Mouse (Mus musculus) neural tube, embryonic 13.5 days (tissue): ENCODE measurements around the gene Pnrc1. TPM values are rescaled to one million over a fixed set of nuclear protein-coding genes. Genes with fewer than 3 reads are reported as not detected.

ENCODE experiments used
- ATAC-seq: fragments of 200-750 bp; cut with Nextera tagmentation; 2 replicates; pipeline ENCODE4 v1.8.0; 2017; ENCODE audit warnings: low read depth, mild to moderate bottlenecking, moderate TSS enrichment, moderate library complexity
- H3K27ac ChIP-seq: fragments of 300-500 bp; sonication (generic); replicated peaks from 2 replicates; pipeline ENCODE4 v1.5.1; 2015; ENCODE audit warnings: moderate library complexity, mild to moderate bottlenecking, inconsistent platforms
- H3K27me3 ChIP-seq: fragments of 300-500 bp; sonication (generic); 2 replicates; pipeline ENCODE4 v1.6.1; 2015; ENCODE audit warnings: mild to moderate bottlenecking, inconsistent platforms
- H3K36me3 ChIP-seq: fragments of 300-500 bp; sonication (generic); 2 replicates; pipeline ENCODE4 v1.6.1; 2015; ENCODE audit warnings: mild to moderate bottlenecking, inconsistent platforms
- H3K4me1 ChIP-seq: fragments of 300-500 bp; sonication (generic); replicated peaks from 2 replicates; pipeline ENCODE4 v1.6.1; 2015; ENCODE audit warnings: inconsistent platforms
- H3K4me2 ChIP-seq: fragments of 300-500 bp; sonication (generic); 2 replicates; pipeline ENCODE4 v1.6.1; 2015; ENCODE audit warnings: inconsistent platforms, mild to moderate bottlenecking, moderate library complexity
- H3K4me3 ChIP-seq: fragments of 300-500 bp; sonication (generic); 2 replicates; pipeline ENCODE4 v1.5.1; 2015; ENCODE audit warnings: mild to moderate bottlenecking, inconsistent platforms
- H3K9ac ChIP-seq: fragments of 300-500 bp; sonication (generic); 2 replicates; pipeline ENCODE4 v1.6.1; 2015; ENCODE audit warnings: moderate library complexity, mild to moderate bottlenecking, inconsistent platforms
- H3K9me3 ChIP-seq: fragments of 300-500 bp; sonication (generic); 2 replicates; pipeline ENCODE4 v1.6.1; 2016; ENCODE audit warnings: inconsistent platforms
- WGBS: fragments of 180-500 bp; shearing (Covaris S2); methylation state at CpG from one replicate; pipeline ENCODE4 v1.1.7; 2015; 5-methylcytosine and 5-hydroxymethylcytosine counted together
- polyA plus RNA-seq: library from polyadenylated mRNA; unstranded; fragments of >200 nt; fragmentation: Nextera tagmentation; extraction: Ambion mirVana; gene quantifications from 2 replicates; pipeline ENCODE4 v1.2.1, GENCODE M21; 2015

Pnrc1 gene
- polyA plus RNA-seq, 1 experiment from 2014 or later: 71.4 TPM

DNA sequence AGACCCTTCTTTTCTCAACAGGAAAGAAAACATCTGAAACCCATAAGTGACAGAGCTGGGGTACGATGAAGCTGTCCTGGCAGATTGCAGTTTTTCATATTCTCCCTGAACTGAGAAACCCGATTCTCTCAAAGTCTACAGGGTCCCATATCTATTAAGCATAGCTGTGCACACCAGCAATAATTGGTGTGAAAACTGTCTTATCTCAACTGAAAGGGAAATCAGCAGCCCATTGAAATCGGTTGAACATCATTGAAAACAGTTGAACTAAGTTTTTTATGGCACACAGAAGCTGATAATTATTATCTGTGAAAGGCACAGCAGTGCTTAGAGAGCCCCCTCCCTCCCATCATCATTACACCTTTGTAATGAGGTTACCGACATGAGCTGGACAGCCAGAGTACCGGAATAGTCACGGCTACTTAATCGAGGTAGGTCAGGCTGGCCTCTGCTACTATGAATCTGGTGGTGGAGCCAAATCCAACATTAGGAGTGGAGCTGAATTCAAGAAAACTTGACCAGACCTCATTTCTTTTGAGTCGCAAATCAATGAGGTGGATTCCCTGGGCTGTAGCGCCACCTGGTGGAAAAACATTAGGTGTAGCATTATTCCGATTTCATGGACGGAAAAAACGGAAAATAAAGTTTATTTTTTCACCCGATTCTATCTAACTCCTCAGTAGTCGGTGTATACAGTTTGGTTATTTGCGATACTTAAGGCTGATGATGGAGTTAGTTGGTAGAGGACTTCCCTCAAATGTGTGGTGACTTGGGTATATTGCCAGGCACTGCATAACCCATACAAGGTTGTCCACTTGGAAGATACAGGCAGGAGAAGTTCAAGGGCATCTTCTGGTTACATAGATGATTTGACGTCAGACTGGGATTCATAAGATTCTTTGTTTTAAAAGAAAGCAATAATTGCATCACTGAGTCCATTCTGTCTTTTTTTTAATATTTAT, 2.7 kb upstream of the Pnrc1 start:
- no peak overlapping the region for H3K4me2 ChIP-seq
- H3K36me3 ChIP-seq: no peaks in the 10 kb centered on the region
- no peaks in the 10 kb centered on the region for H3K4me1 ChIP-seq
- no peaks in the 10 kb centered on the region for H3K27me3 ChIP-seq
- H3K4me3 ChIP-seq: no peak overlapping the region
- peak; percentile 36; the same call in 1 of the 2 replicates for ATAC-seq
- no peak overlapping the region for H3K9ac ChIP-seq
- H3K27ac ChIP-seq: no peak overlapping the region
- H3K9me3 ChIP-seq: no peaks in the 10 kb centered on the region
- 26% methylated on average over 16 of the region's 16 CpGs for WGBS

DNA sequence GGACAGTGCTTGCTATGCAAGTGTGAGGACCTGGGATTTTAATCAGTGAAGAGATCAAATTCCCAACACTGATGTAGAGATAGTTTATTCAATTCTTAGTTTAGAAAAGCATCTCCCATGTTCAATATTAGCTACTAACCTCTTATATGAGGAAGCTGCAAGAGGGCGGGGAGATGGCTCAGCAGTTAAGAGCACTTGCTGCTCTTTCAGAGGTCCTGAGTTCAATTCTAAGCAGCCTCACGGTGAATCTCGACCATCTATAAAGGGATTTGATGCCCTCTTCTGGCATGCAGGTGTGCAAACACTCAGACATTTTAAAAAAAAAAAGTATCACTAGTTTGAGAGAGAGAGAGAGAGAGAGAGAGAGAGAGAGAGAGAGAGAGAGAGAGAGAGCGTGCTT, 915 bp upstream of the Pnrc1 start:
- H3K9me3 ChIP-seq: no peaks in the 10 kb centered on the region

DNA sequence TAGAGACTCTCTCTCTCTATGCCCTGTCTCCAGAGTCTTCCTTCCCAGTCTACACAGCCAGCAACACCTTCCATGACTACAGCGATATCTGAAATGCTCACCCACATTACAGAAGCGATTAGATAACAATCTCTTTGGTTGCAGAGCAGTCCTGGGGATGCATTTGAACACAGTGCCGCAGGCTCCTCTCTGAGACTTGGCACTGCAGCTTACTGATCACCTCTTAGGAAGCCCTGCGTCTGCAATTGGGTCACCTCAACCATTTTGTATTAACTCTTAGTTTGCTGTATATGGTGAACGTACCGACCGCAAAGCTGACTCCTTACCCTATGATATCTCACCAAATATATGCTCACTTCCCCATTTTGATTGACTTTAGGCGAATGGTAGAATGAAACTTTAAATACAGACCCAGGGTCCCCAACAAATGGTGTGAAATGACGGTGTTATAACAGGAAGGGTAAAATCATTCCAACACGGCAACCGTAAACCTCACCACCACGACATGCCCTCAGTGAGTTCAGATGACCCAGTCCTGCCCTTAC, 785 bp downstream of the Pnrc1 start:
- 92% methylated on average over 12 of the region's 12 CpGs for WGBS
- no peak overlapping the region for H3K4me2 ChIP-seq
- no peak for ATAC-seq
- no peaks in the 10 kb centered on the region for H3K4me1 ChIP-seq
- no peaks in the 10 kb centered on the region for H3K36me3 ChIP-seq
- H3K27me3 ChIP-seq: no peaks in the 10 kb centered on the region
- no peaks in the 10 kb centered on the region for H3K9me3 ChIP-seq
- no peak overlapping the region for H3K4me3 ChIP-seq
- H3K9ac ChIP-seq: no peak overlapping the region
- H3K27ac ChIP-seq: no peak overlapping the region

More for the DNA sequence above, 915 bp upstream of the Pnrc1 start:
- no peaks in the 10 kb centered on the region for H3K4me1 ChIP-seq
- no peak overlapping the region for H3K27ac ChIP-seq
- no peak overlapping the region for H3K4me3 ChIP-seq
- H3K4me2 ChIP-seq: no peak overlapping the region
- H3K27me3 ChIP-seq: no peaks in the 10 kb centered on the region
- H3K9ac ChIP-seq: no peak overlapping the region
- WGBS: 55% methylated on average over 4 of the region's 4 CpGs
- no peaks in the 10 kb centered on the region for H3K36me3 ChIP-seq
- ATAC-seq: no peak

DNA sequence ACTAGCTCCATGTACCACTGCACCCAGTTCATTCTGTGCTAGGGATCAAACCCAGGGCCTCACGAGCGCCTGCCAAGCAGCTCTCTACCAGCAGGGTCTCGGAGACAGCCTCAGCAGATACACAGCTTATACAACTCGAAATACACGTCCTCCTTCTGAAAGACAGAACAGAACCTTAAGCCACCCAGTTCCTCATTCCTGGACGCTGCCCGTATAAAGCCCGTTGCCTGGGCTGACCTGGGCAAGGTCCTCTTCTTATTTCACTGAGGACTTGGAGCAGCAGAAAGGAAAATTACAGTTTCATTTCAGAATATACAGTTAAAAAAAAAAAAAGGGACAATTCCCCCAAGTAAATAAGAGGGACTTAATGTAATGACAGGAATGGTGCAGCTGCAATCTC, 4.5 kb downstream of the Pnrc1 start:
- Histone ChIP-seq H3K9ac (no peak overlapping the region), H3K36me3 (no peaks in the 10 kb centered on the region), H3K9me3 (no peaks in the 10 kb centered on the region), H3K27ac (no peak overlapping the region), H3K27me3 (no peaks in the 10 kb centered on the region), H3K4me1 (no peaks in the 10 kb centered on the region), H3K4me2 (no peak overlapping the region), H3K4me3 (no peak overlapping the region)
- no peak for ATAC-seq
- 87% methylated on average over 8 of the region's 8 CpGs for WGBS

DNA sequence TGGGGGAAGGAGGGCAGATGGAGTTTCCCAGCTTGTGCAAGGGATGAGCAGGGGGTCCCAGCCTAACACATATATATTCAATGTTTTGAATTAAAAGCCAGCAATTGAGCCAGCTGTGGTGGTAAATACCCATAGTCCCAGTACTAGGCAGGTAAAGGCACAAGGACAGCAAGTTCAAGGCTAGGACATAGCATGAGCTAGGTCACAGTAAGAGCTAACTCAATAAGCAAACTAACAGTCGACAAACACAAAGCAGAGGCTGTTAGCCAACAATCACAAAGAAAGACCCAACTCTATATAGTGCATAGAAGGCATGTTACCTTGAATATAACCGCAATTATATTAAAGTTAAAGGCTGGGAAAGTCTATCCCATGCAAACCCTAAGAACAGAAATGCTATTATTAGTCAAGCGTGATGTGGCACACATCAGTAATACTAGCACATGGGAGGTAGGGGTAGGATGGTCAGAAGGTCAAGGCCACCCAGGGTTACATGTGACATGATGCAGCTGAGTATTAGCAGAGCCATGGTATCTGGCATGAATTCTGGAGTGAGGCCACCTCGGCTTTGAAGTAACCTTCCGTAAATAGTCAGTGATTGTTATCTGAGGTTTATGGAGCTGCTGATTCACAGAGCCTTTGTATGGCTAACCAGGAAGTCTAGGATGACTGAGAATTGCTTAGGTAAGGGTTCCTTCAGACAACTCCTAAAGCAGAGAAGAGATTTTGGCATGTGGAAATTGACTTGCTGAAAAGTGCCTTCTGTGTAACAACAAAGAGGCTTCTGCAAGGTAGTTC, 5.7 kb downstream of the Pnrc1 start:
- no peak overlapping the region for H3K4me2 ChIP-seq
- no peak overlapping the region for H3K4me3 ChIP-seq
- H3K9ac ChIP-seq: no peak overlapping the region
- no peaks in the 10 kb centered on the region for H3K4me1 ChIP-seq
- H3K36me3 ChIP-seq: no peaks in the 10 kb centered on the region
- H3K9me3 ChIP-seq: no peaks in the 10 kb centered on the region
- ATAC-seq: no peak
- no peaks in the 10 kb centered on the region for H3K27me3 ChIP-seq
- no peak overlapping the region for H3K27ac ChIP-seq
- WGBS: 78% methylated on average over 5 of the region's 5 CpGs

DNA sequence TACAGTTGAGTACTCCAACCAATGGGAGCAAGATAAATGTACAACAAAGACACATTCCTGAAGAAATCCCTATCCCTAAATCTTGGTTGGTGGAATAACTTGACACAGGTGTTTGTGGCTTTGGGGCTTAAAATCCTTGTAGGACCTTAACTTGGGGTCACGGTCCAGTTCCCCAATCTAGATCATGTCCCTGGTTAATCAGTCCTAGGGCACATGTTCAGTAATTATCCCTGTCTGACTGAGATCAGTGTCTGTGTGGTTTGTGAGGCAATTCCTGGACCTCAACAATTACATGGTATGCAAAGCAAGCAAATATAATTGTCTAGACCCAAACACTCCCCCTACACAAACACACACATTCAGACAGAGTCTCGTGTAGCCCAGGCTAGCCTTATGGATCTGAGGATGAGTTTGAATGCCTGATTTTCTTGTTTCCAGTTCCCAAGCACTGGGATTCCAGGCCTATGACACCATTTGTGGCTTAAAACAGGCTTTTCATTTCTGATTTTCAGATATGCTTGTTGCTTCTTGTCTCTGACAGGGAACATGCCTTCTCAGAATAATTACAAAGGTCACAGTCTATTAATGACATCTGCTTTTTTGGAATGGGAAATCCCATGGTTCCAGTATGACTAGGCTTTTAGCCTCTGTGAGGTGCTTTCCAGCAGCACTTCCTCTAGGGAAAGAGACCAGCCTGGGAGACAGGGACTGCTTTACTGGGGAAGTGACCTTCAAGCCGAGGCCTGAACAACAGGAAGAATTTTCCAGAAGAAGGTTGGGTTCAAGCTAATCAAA, 7.9 kb downstream of the Pnrc1 start:
- Histone ChIP-seq H3K27me3 (no peaks in the 10 kb centered on the region), H3K9ac (no peak overlapping the region), H3K27ac (no peak overlapping the region), H3K9me3 (no peaks in the 10 kb centered on the region), H3K36me3 (no peaks in the 10 kb centered on the region), H3K4me2 (no peak overlapping the region), H3K4me1 (no peaks in the 10 kb centered on the region), H3K4me3 (no peak overlapping the region)
- WGBS: 86% methylated on average over 3 of the region's 3 CpGs
- ATAC-seq: no peak

DNA sequence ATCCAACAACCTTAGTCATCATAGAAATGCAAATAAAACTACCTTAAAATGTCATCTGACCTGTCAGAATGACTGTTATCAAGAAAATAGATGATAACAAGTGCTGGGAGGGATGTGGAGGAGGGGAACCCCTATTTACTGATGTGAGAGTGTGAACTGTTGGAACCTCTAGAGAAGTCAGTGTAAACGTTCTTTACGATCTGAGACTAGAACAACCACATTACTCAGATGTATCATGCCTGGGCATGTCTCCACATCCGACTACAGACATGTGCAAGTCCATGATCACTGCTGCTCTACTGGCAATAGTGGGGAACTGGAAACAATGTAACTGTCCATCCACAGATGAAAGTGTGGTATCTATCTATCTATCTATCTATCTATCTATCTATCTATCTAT, 16.5 kb downstream of the Pnrc1 start:
- Histone ChIP-seq H3K9ac (no peak overlapping the region), H3K27ac (no peak overlapping the region), H3K27me3 (no peaks in the 10 kb centered on the region), H3K9me3 (no peaks in the 10 kb centered on the region), H3K4me2 (no peak overlapping the region), H3K36me3 (no peaks in the 10 kb centered on the region), H3K4me1 (no peaks in the 10 kb centered on the region), H3K4me3 (no peak overlapping the region)
- WGBS: 79% methylated on average over 3 of the region's 3 CpGs
- ATAC-seq: no peak

DNA sequence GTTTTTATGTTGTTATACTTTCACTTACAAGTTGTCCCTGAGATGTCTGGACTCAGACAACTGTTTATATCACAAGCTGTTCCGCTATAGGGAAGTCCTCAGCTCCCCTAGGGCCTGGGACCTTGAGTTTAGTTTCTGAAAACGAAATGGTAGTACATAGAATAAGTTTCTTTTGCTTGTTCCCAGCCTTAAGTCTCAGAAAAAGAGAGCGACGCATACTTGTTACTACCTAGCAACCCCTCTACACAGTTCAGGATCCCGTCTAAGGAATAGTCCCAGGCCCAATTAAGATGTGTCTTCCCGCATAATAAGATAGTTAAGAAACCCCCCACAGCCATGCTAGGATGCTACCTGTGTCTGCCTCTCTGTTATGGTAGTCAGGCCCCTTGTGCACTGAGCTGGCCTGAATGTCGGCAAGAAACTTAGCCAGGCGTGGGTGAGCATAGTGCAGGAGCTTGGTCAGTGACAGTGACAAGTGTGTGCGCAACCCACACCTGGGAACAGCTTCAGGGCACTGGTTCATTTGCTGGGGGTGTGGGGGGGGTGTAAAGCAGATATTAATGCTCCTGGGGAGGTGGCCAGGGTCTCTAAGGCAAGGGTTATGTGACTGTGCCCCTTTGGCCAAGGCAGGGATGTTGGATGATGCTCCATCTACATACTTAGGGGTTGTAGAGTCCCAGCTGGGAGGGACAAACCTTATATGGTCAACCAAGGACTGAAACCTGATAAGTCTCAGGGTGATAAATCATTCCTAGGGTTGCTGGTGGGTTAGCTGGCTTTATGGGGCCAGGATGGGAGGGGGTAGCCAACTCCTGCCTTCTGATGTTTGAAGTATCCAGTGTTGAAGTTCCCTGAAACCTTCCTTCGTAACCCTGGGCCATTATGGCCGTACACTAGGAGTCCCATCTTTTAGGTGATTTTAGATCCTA, 19.3 kb downstream of the Pnrc1 start:
- Histone ChIP-seq H3K9me3 (no peaks in the 10 kb centered on the region), H3K4me3 (no peak overlapping the region), H3K4me1 (no peaks in the 10 kb centered on the region), H3K36me3 (no peaks in the 10 kb centered on the region), H3K9ac (no peak overlapping the region), H3K27ac (no peak overlapping the region), H3K27me3 (no peaks in the 10 kb centered on the region), H3K4me2 (no peak overlapping the region)
- no peak for ATAC-seq
- WGBS: 82% methylated on average over 11 of the region's 11 CpGs

DNA sequence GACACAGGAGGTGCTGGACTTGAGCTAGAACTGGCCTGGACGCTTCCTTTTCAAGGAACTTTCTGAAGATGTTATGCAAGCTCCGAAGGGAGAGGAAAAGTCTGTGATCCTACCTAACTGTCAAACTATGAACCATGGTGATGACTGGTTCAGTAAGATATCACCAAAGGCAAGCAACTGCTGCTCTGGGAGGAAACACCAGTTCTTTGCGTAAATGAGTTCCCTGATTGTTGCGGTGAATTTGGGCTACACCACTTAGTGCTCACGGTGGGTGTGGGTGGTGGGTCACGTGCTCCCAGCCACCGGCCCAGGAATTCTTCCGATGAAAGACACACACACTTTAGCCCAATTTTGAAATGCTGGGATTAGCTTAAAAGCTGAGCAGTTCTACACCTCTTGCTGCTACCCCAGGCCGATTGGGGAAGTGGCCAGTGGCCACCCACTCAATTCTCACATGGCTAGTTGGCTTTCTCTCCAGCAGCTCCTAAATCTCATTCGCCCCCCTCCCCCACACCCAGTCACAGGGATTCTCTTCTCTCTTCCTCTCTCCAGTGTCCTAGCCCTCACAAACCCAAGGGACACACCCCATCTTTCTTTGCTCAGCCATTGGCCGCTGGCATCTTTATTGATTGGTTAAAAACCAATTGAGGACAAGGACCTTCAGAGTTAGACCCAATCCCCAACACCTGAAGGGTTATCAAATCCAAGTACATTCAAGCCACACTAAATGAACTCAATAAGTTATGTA, 24.8 kb downstream of the Pnrc1 start:
- 89% methylated on average over 11 of the region's 11 CpGs for WGBS
- H3K4me1 ChIP-seq: no peaks in the 10 kb centered on the region

DNA sequence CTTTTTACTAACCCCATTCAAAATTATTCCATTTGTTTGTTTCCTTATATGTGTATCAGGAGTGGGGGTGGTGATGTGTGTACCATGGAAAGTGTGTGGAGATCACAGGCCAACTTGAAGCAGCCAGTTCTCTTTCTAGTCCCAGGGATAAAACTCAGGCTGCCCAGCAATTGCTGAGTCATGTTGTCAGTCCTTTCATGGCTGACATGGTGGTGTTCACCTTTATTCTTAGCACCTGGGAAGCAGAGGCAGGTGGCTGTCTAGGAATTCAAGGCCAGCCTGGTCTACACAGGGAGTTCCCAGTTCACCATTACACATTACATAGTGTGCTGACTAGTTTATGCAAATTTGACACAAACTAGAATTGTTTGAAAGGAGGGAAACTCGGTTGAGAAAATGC, 27.1 kb downstream of the Pnrc1 start:
- no peak for ATAC-seq
- Histone ChIP-seq H3K36me3 (no peaks in the 10 kb centered on the region), H3K4me2 (no peak overlapping the region), H3K4me3 (no peak overlapping the region), H3K4me1 (no peaks in the 10 kb centered on the region), H3K9ac (no peak overlapping the region), H3K27me3 (no peaks in the 10 kb centered on the region), H3K27ac (no peak overlapping the region), H3K9me3 (no peaks in the 10 kb centered on the region)
- 78% methylated on average over 1 of the region's 1 CpGs for WGBS

More for the DNA sequence above, 24.8 kb downstream of the Pnrc1 start:
- H3K4me2 ChIP-seq: no peak overlapping the region
- H3K27ac ChIP-seq: no peak overlapping the region
- H3K9me3 ChIP-seq: no peaks in the 10 kb centered on the region
- ATAC-seq: no peak
- H3K27me3 ChIP-seq: no peaks in the 10 kb centered on the region
- H3K4me3 ChIP-seq: no peak overlapping the region
- no peak overlapping the region for H3K9ac ChIP-seq
- no peaks in the 10 kb centered on the region for H3K36me3 ChIP-seq
